Mouse (Mus musculus): ENCODE results near the gene Bnip1.

DNA sequence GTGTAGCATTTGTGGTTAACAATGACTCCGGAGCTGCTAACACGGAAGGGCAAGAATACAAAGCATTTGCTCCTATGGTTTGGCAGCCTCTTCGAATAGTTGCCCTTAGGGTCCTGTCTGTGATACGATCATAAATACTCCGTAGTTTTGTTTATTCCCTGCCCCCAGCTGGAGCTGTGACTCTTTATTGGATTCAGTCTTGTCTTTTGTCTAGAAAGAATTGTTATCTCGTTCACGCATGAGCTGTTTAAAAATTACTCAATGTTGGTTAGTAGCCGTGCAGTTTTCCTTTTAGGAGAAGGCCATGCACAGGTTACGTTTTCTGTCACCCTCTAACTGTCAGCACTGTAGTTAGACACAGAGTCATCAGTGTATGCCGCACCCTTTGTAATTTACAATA lies 4.7 kb upstream of the Bnip1 start:
- TF ChIP-seq CTCF (IDR thresholded peaks at IDR 0.05; ENCODE audit: low read depth, low read length) (no peak), POLR2A (IDR thresholded peaks at IDR 0.05; ENCODE audit: extremely low read depth, insufficient read depth, low read length) (no peak)
